Mouse (Mus musculus): ENCODE results near the gene Cd302. TPM values are rescaled to one million over a fixed set of nuclear protein-coding genes. Genes with fewer than 3 reads are reported as not detected.

Cd302 gene
- 21.4 and 29.5 TPM in 2 replicates for polyA plus RNA-seq (2012; rRNA removed)

GRCm38 (mm10) chr2:60284467-60284821, at the start of gene Cd302:
Gene Cd302, minus strand, starts transcription at chr2:60284488.

GRCm38 (mm10) chr2:60209703-60210651, 74.3 kb downstream of the Cd302 start, which contains the start of the genes Baz2b and March7:
Gene Baz2b, minus strand, starts transcription at chr2:60209839.
Gene March7, plus strand, starts transcription at chr2:60209887.

Other genes starting within 250 kb of the Cd302 start
- gene Baz2b, start 74.6 kb downstream of the Cd302 start, polyA plus RNA-seq (2012; rRNA removed), result 9.1 and 9.4 TPM in 2 replicates
- 13.9 and 17.2 TPM in 2 replicates for gene March7, start 74.6 kb downstream of the Cd302 start, polyA plus RNA-seq (2012; rRNA removed)
- gene Ly75, start 98.8 kb upstream of the Cd302 start, polyA plus RNA-seq (2012; rRNA removed), result 1.8 and 2.2 TPM in 2 replicates

Measured in liver, embryonic 14 days (tissue).